Mouse (Mus musculus) heart, embryonic 16.5 days (tissue): ENCODE measurements around the gene Irs3. TPM values are rescaled to one million over a fixed set of nuclear protein-coding genes. Genes with fewer than 3 reads are reported as not detected.

Experiments
- ATAC-seq: fragments of 200-750 bp; cut with Nextera tagmentation; replicated peaks from 2 replicates; pipeline ENCODE4 v1.8.0; 2017; ENCODE audit warnings: moderate number of reproducible peaks; ENCODE audit not compliant: insufficient read depth, low FRiP score; ENCODE audit errors: extremely low read depth
- H3K27ac ChIP-seq: fragments of 300-500 bp; sonication (generic); 2 replicates; pipeline ENCODE4 v1.5.1; 2014; ENCODE audit warnings: mild to moderate bottlenecking, low read length, control low read depth, moderate library complexity
- H3K27me3 ChIP-seq: fragments of 300-500 bp; sonication (generic); 2 replicates; pipeline ENCODE4 v1.6.1; 2014; ENCODE audit warnings: low read length, mixed read lengths; ENCODE audit not compliant: control insufficient read depth, insufficient read depth
- H3K36me3 ChIP-seq: fragments of 300-500 bp; sonication (generic); 2 replicates; pipeline ENCODE4 v1.6.1; 2014; ENCODE audit not compliant: control insufficient read depth, insufficient read depth
- H3K4me1 ChIP-seq: fragments of 300-500 bp; sonication (generic); 2 replicates; pipeline ENCODE4 v1.6.1; 2014; ENCODE audit warnings: low read length, mixed read lengths; ENCODE audit not compliant: control insufficient read depth, insufficient read depth
- H3K4me2 ChIP-seq: fragments of 300-500 bp; sonication (generic); 2 replicates; pipeline ENCODE4 v1.6.1; 2014; ENCODE audit warnings: low read depth, mild to moderate bottlenecking, control low read depth, low read length
- H3K4me3 ChIP-seq: fragments of 300-500 bp; sonication (generic); 2 replicates; pipeline ENCODE4 v1.5.1; 2014; ENCODE audit warnings: mild to moderate bottlenecking, control low read depth, low read length
- H3K9ac ChIP-seq: fragments of 300-500 bp; sonication (generic); 2 replicates; pipeline ENCODE4 v1.6.1; 2014; ENCODE audit warnings: low read length, control low read depth
- H3K9me3 ChIP-seq: fragments of 300-500 bp; sonication (generic); replicated peaks from 2 replicates; pipeline ENCODE4 v1.6.1; 2016; ENCODE audit warnings: low read length; ENCODE audit not compliant: control insufficient read depth
- WGBS: fragments of 180-500 bp; shearing (Covaris S2); extraction: QIAGEN DNeasy Blood & Tissue Kit; methylation state at CpG from one replicate; pipeline ENCODE4 v1.1.7; 2014; 5-methylcytosine and 5-hydroxymethylcytosine counted together
- polyA plus RNA-seq: library from polyadenylated mRNA; unstranded; fragments of >200 nt; fragmentation: Nextera tagmentation; extraction: Ambion mirVana; gene quantifications from 2 replicates; pipeline ENCODE4 v1.2.1, GENCODE M21; 2015

Gene Irs3
- polyA plus RNA-seq, 1 experiment from 2014 or later: 0.20 TPM

DNA sequence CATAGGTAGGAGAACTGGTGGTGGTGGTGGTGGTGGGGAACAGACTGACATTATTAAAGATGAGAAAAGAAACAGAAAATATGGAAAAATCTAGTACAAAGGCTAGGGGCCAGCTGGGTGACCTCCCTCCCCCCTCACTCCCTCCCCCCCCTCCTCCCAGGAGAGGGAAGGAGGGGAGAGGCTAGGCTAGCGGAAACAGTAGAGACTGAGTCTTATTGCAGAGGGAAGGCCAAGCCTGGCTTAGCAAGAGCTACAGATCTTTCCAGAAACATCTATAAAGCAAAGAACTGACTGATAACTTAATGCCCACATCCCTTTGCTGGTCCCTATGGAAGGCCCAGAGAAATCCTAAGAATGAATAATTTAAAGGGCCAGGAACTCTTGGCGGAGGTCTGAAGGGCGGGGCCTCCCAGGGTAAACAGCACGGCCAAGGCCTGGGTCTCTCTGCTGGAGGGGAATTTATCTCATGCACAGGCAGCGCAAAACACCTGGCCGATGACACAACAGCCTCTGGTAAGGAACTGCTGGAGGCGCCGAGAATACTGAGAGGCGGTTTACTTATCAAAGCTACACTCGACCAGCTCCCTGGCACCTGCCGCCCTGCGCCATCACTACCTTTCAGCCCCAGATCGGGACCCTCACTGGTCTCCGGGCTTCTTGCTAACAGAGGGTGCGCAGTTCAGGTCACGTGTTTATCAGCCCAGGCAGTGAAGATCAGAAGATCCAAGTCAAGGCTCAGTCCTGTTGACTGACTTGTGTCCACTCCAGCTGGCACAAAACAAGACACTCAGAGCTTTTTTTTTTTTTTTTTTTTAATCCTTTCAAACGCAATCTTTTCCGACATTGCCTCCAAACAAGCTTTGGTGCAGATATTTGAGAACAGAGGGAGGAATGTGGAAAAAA, 4.4 kb upstream of the Irs3 start:
- H3K4me1 ChIP-seq: peaks cover 5% of the 10 kb centered on the region; the same call in 1 of the 2 replicates
- H3K27me3 ChIP-seq: peaks cover 13% of the 10 kb centered on the region
- ATAC-seq: peak; percentile 19; the same call in 1 of the 2 replicates
- H3K4me2 ChIP-seq: peak overlapping the region; percentile 30
- H3K4me3 ChIP-seq: no peak overlapping the region
- H3K9me3 ChIP-seq: no peaks in the 10 kb centered on the region
- 26% methylated on average over 18 of the region's 18 CpGs for WGBS
- H3K27ac ChIP-seq: no peak overlapping the region; the same call in 1 of the 2 replicates
- H3K9ac ChIP-seq: no peak overlapping the region
- H3K36me3 ChIP-seq: peaks cover 8% of the 10 kb centered on the region; the same call in 1 of the 2 replicates

DNA sequence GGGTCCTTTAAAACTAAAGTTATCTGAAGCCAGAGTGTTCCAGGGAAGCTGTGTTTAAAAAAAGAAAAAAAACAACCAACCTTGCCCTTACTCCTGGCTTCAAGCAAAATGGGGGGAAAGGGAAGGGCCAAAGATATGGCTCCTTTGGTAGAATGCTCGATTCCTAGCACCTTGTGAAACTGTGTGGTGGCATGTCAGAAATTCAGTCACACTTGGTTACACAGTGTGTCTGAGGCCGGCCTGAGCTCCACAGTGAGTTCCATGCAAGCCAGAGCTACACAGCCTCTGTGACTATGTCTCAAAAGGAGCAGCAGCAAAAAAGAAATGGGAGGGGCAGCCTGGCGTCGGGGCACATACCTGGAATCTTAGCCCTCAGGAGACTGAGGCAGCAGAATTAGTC, 3.7 kb upstream of the Irs3 start:
- 33% methylated on average over 4 of the region's 4 CpGs for WGBS
- Histone ChIP-seq H3K27ac (no peak overlapping the region), H3K4me1 (peaks cover 6% of the 10 kb centered on the region; the same call in 1 of the 2 replicates), H3K27me3 (peaks cover 19% of the 10 kb centered on the region), H3K4me2 (no peak overlapping the region), H3K9me3 (no peaks in the 10 kb centered on the region), H3K4me3 (no peak overlapping the region), H3K36me3 (peaks cover 8% of the 10 kb centered on the region; the same call in 1 of the 2 replicates), H3K9ac (no peak overlapping the region)
- no peak for ATAC-seq

DNA sequence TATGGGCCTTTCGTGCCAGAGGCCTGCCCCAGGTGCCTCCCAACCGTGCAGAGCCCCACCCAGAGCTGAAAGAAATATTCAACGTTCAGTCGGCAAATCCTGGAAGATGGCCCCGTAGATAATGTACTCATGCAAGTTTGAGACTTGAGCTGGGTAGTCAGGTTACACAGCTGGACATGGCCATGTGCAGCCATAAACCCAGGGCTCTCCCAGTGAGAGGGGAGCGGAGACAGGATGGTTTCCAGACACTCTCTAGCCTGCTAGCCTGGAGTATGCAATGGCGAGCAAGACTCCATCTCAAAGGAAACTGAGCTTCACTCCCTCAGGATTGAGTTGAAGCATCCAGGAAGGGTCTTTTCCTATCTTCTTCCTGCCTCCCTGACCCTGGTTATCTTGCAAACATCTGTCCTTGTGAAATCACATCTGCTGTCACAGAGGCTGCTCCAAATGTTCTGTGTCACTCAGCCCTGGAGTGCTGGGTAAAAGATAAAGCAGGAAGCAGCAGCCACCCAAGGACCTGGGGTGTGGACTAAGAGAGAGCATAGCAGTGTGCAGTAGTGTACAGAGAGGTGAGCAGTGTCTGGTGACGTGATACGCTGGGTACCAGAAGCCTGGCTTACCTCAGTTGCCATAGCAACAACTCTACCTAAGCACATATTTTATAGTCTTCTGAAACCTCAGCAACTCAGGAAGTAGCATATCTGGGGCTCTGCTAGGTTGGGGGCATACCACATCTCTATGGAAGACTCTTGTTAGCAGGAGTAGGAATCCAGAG, 2.5 kb upstream of the Irs3 start:
- peaks cover 25% of the 10 kb centered on the region for H3K27me3 ChIP-seq
- H3K9me3 ChIP-seq: no peaks in the 10 kb centered on the region
- peaks cover 6% of the 10 kb centered on the region; the same call in 1 of the 2 replicates for H3K4me1 ChIP-seq
- peaks cover 8% of the 10 kb centered on the region; the same call in 1 of the 2 replicates for H3K36me3 ChIP-seq
- H3K9ac ChIP-seq: no peak overlapping the region
- no peak overlapping the region for H3K4me2 ChIP-seq
- WGBS: 47% methylated on average over 9 of the region's 9 CpGs
- H3K27ac ChIP-seq: no peak overlapping the region
- no peak for ATAC-seq
- H3K4me3 ChIP-seq: no peak overlapping the region

DNA sequence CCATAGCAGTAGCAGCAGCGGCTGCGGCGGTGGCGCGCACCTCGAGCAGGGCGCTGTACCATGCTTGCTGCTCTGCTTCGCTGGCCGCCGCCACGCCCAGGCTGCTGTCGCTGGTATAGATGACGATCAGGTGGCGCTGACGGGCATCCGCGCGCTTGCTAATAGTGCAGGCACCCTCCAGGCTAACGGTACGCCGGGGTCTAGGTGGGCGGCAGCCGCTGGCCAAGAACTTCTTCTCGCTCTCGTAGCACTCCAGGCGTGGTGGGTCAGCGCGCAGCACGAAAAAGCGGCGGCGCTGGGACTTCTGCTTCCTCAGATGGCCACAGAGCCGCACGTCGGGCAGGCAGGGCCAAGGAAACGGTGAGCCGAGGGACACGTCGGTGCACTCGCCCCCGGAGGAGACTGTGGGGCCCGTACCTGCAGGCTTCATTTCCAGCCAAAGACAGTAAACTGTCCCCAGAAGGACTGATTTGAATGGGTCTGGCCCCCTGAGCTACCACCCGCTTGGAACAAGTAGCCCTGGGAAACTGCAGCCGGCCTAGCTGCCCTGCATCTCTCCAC, 343 bp downstream of the Irs3 start:
- peak overlapping the region; percentile 26 for H3K9ac ChIP-seq
- H3K36me3 ChIP-seq: peaks cover 18% of the 10 kb centered on the region; the same call in 1 of the 2 replicates
- 2% methylated on average over 44 of the region's 44 CpGs for WGBS
- no peak for ATAC-seq
- no peaks in the 10 kb centered on the region for H3K9me3 ChIP-seq
- peak overlapping the region; percentile 51 for H3K4me3 ChIP-seq
- no peak overlapping the region for H3K27ac ChIP-seq
- H3K4me1 ChIP-seq: peaks cover 9% of the 10 kb centered on the region; the same call in 1 of the 2 replicates
- peaks cover 25% of the 10 kb centered on the region for H3K27me3 ChIP-seq
- H3K4me2 ChIP-seq: peak overlapping the region; percentile 66

DNA sequence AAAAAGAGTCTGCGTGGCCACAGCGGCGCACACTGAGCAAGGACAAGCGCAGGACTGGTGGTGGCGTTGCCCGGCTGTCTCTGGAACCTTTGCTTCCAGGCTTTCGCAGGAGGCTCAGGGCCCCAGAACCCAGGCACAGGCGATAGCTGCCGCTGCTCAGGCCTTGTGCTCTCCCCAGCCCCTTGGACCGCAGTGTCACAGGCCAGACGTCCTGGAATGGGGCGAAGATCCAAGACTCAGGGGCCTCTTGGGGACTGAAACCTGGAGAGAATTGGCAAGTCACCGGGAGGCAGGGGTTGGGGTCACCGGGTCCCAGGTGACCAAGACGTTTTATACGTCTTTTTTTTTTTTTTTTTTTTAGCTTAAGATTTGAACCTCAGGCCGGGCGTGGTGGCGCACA, 1.0 kb downstream of the Irs3 start:
- H3K4me1 ChIP-seq: peaks cover 9% of the 10 kb centered on the region; the same call in 1 of the 2 replicates
- no peak overlapping the region for H3K4me3 ChIP-seq
- H3K27me3 ChIP-seq: peaks cover 25% of the 10 kb centered on the region
- peaks cover 23% of the 10 kb centered on the region; the same call in 1 of the 2 replicates for H3K36me3 ChIP-seq
- WGBS: 45% methylated on average over 19 of the region's 19 CpGs
- no peaks in the 10 kb centered on the region for H3K9me3 ChIP-seq
- no peak for ATAC-seq
- no peak overlapping the region for H3K4me2 ChIP-seq
- H3K27ac ChIP-seq: no peak overlapping the region
- H3K9ac ChIP-seq: no peak overlapping the region

DNA sequence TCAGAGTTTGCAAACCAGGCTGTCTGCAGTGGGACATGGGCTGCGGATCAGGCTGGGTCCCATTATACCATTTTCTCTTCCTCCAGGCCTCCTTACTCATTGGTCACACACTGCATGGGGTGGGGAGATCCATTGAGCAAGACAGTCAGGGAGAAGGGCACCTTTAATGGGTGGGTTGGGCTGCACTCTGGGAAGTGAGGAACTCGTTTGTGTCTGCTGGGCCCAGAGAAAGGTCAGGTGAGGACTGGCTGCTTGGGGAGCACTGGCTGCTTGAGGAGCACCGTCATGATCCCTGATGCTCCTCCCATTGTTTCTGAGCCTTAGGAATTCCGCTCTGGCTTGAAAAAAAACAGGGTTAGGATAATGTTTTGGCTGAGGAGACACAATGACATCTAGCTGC, 2.6 kb downstream of the Irs3 start:
- Histone ChIP-seq H3K4me3 (no peak overlapping the region), H3K4me1 (peaks cover 9% of the 10 kb centered on the region; the same call in 1 of the 2 replicates), H3K4me2 (no peak overlapping the region), H3K27me3 (peaks cover 25% of the 10 kb centered on the region), H3K9ac (no peak overlapping the region), H3K36me3 (peaks cover 37% of the 10 kb centered on the region), H3K27ac (no peak overlapping the region), H3K9me3 (no peaks in the 10 kb centered on the region)
- WGBS: 66% methylated on average over 4 of the region's 4 CpGs
- ATAC-seq: no peak

DNA sequence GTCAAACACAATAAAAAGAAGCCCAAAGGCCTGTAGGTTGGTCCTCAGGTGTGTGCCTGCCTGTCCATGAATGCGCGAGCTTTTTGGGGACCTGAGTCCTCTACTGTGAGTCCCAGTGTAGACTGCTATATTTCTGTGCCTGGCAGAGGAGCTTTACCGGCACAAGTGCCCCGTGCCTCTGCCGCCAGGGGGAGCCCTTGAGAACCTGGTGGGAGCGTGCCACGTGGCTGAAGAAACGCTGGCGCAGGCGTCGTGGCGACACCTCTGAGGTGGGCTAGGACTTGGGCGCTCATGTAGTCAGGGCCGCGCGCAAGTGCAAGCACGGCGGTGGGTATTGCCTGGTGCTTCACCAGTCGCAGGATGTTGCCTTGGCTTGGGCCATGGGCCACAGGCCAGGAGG, 4.5 kb downstream of the Irs3 start, which contains the start of gene Sap25:
Sap25 (plus strand) TSS at position 281 of the 400 bp plus-strand sequence.
- H3K4me1 ChIP-seq: peaks cover 9% of the 10 kb centered on the region; the same call in 1 of the 2 replicates
- ATAC-seq: no peak
- H3K27ac ChIP-seq: no peak within 1 kb of the TSS
- no peaks in the 10 kb centered on the region for H3K9me3 ChIP-seq
- peaks cover 21% of the 10 kb centered on the region for H3K27me3 ChIP-seq
- no peak within 1 kb of the TSS for H3K4me2 ChIP-seq
- no peak within 1 kb of the TSS for H3K9ac ChIP-seq
- peaks cover 54% of the 10 kb centered on the region for H3K36me3 ChIP-seq
- H3K4me3 ChIP-seq: no peak within 1 kb of the TSS
- WGBS: 88% methylated on average over 19 of the region's 19 CpGs

DNA sequence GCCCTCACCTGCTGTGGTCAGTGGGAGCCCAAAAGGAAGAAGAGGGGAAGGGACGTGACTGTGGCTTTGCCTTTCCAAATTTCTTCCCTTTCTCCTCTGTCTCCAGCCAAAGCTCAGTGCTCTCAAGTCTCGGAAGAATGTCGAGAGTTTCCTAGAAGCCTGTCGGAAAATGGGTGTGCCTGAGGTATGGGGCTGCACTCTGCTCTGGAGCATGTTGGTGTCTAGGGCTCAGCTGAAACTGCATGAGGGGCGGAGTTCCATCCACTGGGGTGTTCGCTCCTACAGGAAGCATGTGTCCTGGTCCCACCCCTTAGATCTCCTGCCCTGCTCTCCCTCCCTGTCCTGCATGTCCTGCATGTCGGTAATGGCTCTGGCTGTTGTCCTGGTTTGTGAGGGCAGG, 6.0 kb downstream of the Irs3 start:
- 63% methylated on average over 7 of the region's 7 CpGs for WGBS
- no peak for ATAC-seq
- no peak overlapping the region for H3K4me3 ChIP-seq

More for the DNA sequence above, 6.0 kb downstream of the Irs3 start:
- peaks cover 7% of the 10 kb centered on the region for H3K27me3 ChIP-seq
- no peaks in the 10 kb centered on the region for H3K9me3 ChIP-seq
- H3K4me1 ChIP-seq: peaks cover 3% of the 10 kb centered on the region; the same call in 1 of the 2 replicates
- no peak overlapping the region for H3K4me2 ChIP-seq
- no peak overlapping the region for H3K9ac ChIP-seq
- H3K36me3 ChIP-seq: peaks cover 64% of the 10 kb centered on the region
- no peak overlapping the region for H3K27ac ChIP-seq
